Mouse (Mus musculus) spleen, postnatal 14 days (tissue): ENCODE data around the gene Lrrfip1.

Experiments used
- DNase-seq, 2 experiments: peaks; one replicate each; pipeline ENCODE4 v3.0.0; 2021 to 2022; ENCODE audit warnings: low spot score in 2 of 2

Lrrfip1 gene

GRCm38 (mm10) chr1:90998268-90998890 lies at the start of gene Lrrfip1:
Gene Lrrfip1 (plus strand): TSS chr1:90998737.
- no peak for DNase-seq

DNA sequence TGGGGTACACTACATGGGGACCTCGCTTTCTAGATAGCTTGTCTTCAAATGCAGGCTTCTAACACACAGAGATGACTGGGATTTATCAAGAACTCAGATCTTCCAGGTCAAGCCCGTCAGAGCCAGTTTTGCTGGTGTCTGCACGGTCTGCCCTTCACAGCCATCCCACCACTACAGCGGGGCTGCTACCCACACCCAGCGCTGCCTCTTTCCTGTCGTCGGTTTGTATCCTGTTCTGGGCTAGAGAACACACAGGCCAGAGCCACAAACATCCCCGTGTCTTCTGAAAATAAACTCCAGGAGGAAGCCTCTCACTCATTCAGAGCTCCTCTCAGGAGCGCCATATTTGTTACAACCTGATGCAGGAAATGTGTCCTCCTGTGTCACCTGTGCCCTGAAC lies 49.2 kb upstream of the Lrrfip1 start:
- DNase-seq: no peak

GRCm38 (mm10) chr1:90951670-90952069 lies 46.9 kb upstream of the Lrrfip1 start:
- DNase-seq: no peak

DNA sequence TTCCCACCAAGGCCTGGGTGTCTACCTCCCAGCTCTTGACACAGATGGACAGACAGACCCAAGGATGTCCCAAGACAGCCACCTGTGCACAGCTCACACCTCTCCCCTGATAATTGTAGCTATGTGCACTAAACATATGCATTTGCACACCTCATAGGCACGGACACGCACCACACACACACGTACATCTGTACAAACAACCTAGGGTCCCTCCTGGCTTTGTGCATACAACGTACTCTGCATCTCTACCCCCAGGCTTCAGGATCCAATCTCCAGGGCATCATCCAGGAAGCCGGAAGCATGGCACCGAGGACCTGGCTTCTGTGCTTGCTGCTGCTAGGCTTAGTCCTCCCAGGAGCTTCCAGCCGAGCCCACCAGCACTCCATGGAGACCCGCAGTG lies 45.7 kb upstream of the Lrrfip1 start, which contains the start of gene Prlh:
Gene Prlh, plus strand, starts transcription at position 301 of the 400 bp plus-strand sequence.
- DNase-seq: no peak

DNA sequence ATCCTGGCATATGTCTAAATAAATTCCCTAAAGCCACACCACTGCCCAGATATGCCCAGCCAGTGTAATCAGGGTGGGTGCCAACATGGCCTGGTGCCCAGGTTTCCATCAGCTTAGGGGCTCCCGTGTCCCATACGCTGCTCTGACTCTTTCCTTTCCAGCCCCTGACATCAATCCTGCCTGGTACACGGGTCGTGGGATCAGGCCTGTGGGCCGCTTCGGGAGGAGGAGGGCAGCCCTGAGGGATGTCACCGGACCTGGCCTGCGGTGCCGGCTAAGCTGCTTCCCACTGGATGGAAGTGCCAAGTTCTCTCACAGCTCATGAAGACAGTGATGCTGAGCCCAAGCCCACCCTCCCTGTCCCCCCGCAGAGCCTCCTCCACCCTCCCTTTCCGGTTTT lies 44.8 kb upstream of the Lrrfip1 start:
- no peak for DNase-seq

GRCm38 (mm10) chr1:90956245-90957096 lies 42.1 kb upstream of the Lrrfip1 start:
- peak in 1 of 2 experiments; percentile 9 for DNase-seq

DNA sequence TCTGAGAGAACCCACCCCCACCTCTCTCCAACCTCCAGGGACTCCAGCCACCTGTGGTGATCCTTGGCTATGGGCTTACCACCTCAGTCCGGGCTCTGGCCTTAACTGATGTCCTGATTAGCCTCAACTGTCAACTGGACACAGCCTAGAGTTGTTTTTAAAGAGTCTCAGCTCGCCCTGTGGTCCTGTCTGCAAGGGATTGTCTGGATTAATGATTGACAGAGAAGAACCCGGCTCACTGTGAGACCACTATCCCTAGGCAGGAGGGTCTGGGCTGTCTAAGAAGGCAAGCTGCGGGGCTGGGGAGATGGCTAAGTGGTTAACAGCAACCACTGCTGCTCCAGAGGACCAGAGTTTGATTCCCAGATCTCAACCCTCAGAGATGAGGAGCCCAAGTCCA lies 36.0 kb upstream of the Lrrfip1 start:
- no peak for DNase-seq

GRCm38 (mm10) chr1:90962994-90963393 lies 35.5 kb upstream of the Lrrfip1 start:
- no peak for DNase-seq

GRCm38 (mm10) chr1:90967583-90967982 lies 31.0 kb upstream of the Lrrfip1 start:
- DNase-seq: no peak

GRCm38 (mm10) chr1:90968649-90969048 lies 29.9 kb upstream of the Lrrfip1 start:
- no peak for DNase-seq

GRCm38 (mm10) chr1:90969347-90969784 lies 29.2 kb upstream of the Lrrfip1 start, which contains the start of gene Rab17:
Gene Rab17 (minus strand): TSS chr1:90969661.
- no peak for DNase-seq

DNA sequence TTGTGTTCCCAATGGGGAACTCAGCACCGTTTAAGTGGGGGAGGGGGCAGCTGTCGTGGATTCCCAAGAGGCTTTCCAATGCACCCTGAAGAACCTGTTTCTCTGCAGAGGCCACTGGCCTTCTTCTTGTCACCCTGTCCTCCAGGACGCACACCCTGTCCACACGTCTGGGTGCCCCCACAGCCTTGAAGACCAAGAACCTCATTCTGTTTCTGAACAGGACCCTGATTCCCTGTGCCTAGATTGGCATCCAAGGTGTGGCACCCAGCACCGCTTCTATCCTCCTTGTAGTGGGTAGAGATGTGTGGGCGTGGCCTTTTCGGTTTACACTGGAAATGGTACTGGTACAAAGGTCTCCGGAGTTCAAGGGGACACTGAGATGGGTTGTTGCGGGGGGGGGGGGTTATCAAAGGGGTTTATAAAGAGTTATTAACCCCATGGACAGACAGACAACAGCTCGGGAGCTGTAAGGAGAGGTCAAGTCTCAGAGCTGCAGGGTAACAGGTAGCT lies 28.6 kb upstream of the Lrrfip1 start:
- DNase-seq: no peak

- peak; percentile 65 to 80 for DNase-seq
These were observed 25.5 kb upstream of the Lrrfip1 start for GRCm38 (mm10) chr1:90972911-90973573.

DNA sequence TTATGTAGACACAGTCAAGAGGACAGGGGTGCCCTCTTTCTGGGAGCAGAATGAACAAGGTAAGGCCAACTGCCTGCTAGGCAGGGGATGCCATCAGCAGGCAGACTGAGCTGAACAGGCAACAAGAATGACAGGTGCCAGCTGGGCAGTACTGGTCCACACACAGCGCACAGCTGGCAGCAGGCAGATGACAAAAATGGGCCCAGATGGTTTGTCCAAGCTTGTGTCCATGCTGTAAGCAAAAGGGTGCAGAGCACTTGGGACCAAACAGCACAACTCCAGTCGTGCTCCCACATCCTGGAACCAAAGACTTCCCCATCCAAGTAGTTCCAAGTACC lies 25.0 kb upstream of the Lrrfip1 start:
- DNase-seq: no peak

- no peak for DNase-seq
These were observed 23.5 kb upstream of the Lrrfip1 start for GRCm38 (mm10) chr1:90974906-90975649.

DNA sequence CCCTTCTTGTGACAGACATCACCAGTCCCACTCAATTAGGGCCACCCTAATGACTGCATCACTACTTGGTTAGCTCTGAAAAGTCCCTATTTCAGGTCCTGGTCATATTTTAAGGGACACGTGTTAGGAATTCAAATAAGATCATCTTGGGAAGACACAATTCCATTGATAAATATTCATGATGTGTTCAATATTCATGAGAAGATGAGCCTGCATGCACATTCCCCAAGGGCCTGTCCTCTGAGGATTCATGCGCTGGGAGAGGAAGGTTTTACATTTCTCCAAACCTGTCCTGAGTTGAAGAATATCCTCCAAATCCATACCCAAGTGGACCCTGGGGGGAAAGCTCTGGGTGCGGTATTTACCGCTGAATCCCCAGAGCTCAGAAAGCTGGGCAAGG lies 22.6 kb upstream of the Lrrfip1 start:
- no peak for DNase-seq

DNA sequence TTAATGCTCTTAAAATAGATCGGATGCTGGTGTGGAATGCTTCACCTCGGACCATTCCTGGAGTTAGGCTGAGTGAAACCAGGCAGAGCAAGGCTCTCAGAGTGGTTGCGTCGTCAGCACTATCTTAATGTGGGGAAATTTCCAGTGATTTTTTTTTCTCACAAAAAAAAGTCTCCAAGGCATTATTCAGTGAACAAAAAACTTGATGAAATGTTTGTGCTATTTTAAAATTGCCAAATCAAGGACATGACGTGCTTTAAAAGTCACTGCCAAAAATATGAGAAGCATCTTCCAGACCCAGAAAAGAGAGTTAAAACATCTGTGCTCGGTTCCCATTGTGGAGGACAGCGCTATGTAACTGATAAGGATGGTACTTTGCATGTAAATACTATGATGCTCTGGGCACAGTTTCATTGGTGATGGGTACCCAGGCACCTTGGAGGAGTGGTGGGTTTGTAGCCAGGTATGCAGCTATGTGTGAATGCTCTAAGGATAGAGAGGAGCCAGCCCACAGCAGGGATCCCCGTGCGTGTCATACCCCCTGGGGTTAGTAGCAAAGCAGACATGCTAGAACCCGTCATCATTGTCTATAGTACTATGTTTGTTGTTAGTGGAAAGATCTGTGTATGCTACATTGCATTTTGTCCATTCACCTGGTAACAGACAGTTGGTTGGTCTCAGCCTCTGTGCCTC lies 17.8 kb upstream of the Lrrfip1 start:
- no peak for DNase-seq

GRCm38 (mm10) chr1:90981346-90981745 lies 17.2 kb upstream of the Lrrfip1 start:
- no peak for DNase-seq

GRCm38 (mm10) chr1:90995916-90996315 lies 2.6 kb upstream of the Lrrfip1 start:
- no peak for DNase-seq

DNA sequence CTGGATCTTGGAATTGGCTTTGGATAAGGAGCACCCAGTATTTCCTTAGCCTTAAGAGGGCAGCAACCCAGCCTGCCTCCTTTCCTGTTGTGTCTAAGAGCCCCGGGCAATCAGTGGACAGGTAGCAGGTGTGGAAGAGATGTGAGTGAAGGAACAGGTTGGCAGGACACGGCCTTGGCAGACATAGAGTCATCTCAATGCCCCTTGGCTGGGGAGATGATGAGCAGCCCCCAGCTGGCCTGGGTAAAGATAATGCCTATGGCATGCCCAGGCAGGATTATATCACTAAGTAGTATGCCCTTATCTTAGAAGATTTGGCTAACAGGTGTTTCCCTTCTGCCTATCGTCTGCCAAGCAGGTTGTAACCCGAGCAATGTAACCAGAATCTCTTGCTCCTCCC lies 1.4 kb upstream of the Lrrfip1 start:
- DNase-seq: no peak

DNA sequence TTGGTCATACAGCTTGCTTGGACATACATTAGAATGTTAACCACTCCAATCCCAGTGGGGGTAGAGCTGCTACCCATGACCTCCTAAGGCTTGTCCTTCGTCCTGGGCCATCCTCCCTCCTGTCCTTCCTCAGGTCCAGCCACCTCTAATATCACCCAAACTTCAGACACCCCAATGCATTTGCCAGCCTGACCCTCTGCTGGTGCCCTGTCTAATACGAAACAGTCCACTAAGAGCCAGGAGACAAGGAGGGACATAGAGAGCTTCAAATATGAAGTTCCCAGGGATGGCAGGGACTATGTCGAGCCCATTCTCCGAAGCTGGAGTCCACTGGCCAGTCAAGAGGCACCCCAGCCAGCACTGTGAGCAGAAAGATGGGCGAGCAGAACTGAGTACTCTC lies 896 bp upstream of the Lrrfip1 start:
- no peak for DNase-seq
